Mouse (Mus musculus) G1E (cell line): ENCODE data around the gene Rsu1.

Experiments used
- CTCF ChIP-seq: IDR thresholded peaks from 2 replicates; pipeline ENCODE4 v1.5.1; 2012; ENCODE audit warnings: low read depth, low read length, inconsistent platforms, mixed read lengths
- GATA1 ChIP-seq: IDR thresholded peaks from 2 replicates; pipeline ENCODE4 v1.6.1; 2012; ENCODE audit warnings: borderline replicate concordance, low read length, inconsistent platforms, mixed read lengths
- POLR2AphosphoS5 ChIP-seq: IDR thresholded peaks from 2 replicates; pipeline ENCODE4 v1.6.1; 2012; ENCODE audit warnings: low read depth, low read length, inconsistent platforms; ENCODE audit not compliant: insufficient replicate concordance
- TAL1 ChIP-seq: conservative IDR thresholded peaks from 2 replicates; pipeline ENCODE4 v1.6.1; 2012; ENCODE audit warnings: low read depth, low read length, inconsistent platforms, mixed read lengths

DNA sequence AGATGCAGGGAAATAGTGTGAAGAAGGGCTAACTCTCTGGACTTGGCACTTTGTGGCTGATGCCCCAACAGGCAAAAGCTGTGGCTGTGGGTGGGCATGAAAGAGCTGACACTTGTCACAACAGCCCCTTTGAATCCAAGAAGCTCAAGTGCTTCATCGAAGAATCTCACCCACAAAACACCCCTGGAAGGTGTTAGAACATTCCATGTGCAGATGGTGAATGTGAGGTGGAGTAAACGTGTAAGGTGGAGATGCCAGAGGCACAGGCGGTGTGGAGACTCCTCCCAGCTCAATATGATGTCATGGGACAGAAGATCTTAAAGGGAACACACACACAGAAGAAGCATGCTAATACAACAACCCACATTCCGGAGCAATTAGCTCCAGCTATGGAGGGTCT is 182.9 kb downstream of the Rsu1 start:
- TF ChIP-seq CTCF (no peak), POLR2AphosphoS5 (no peak), TAL1 (no peak), GATA1 (no peak)
